Mouse (Mus musculus): ENCODE results near the gene Mterf2.

The Mterf2 gene

DNA sequence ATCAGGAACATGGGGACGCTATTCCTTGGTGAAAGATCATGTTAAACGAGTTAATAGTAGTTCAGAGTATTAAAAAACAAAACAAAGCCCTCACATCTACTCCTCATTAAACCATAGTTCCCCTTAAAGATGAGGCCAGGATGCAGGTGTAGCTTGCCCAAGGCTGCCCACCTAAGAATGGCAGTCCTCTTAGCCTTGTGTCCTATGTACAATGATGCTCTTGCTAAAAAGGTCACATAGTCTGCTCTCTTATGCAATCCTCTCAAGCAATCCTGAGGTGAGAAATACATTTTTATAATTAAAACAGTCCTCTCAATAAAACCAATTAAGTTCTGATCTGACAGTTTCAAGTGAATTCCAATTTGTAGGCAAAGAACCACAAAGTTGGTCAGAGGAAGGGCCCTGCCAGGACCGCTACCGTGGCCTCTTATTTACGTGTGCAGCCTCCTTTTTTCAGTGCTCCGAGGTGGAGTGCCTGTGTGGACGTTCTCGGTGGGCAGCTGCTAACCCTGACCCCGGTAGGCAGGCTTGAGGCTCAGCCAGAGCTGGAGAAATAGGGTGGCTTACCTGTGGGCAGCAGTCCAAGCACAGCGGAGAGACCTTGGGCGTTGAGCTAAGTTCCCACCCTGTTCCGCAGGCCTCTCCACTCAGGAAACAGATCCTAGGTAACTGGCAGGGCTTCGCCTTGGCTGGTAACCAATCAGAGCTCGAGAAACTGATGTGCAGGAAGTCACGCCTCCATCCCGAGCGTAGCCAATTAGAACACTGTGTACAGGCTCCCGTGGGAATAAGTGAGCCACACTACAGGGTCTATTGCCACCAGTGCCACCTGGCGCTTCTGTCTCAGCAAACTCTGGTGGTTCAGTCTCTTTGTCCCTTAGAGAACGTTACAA lies at the start of gene Mterf2:
TSS of gene Mterf2 (minus strand) at position 633 of the 893 bp plus-strand sequence.
- peak; percentile 85 for DNase-seq (ENCODE audit: extremely low read depth, insufficient read length, low spot score)

- DNase-seq (ENCODE audit: extremely low read depth, insufficient read length, low spot score): no peak
These were observed 48.8 kb upstream of the Mterf2 start for GRCm38 (mm10) chr10:85176640-85177039.

DNA sequence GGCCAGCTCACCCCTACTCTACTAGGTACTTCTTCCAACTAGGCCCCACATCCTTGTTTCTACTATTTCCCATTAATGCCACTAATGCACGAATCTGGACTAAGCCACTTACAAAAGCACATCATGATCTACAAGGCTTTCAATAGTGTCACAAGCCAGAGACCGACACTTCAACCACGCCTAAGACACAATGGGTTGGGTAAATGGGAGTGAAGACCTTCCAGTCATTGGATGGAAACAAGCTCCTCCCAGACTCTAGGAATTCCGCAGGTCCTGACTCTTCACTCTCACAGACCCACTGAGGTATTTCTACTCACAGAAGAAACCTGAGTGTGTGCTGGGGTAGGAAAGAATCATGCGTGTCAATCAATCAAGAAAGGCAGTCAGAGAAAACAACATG lies 37.5 kb upstream of the Mterf2 start:
- DNase-seq (ENCODE audit: extremely low read depth, insufficient read length, low spot score): no peak

DNA sequence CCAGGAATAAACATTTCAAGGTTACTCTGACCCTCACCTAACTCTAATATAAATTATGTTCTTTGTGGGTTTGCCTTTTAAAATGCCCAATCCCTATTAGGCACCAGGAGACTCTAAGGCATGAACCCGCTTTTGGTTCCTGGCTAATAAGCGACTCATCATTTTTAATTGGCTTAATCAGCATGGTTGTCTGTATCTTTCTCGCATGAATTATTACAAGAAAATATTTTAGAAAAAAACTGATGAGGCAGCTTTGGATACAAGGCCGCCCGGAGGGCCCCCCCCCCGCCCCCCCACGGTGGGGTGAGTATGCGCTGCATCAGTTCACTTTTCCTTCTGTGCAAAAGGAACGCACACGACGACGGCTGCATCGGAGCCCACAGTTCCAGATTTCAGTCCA lies 37.0 kb upstream of the Mterf2 start:
- no peak for DNase-seq (ENCODE audit: extremely low read depth, insufficient read length, low spot score)

GRCm38 (mm10) chr10:85161745-85162351 lies 34.0 kb upstream of the Mterf2 start:
- peak; percentile 42 for DNase-seq (ENCODE audit: extremely low read depth, insufficient read length, low spot score)

GRCm38 (mm10) chr10:85159989-85160619 lies 32.3 kb upstream of the Mterf2 start:
- DNase-seq (ENCODE audit: extremely low read depth, insufficient read length, low spot score): no peak

- no peak for DNase-seq (ENCODE audit: extremely low read depth, insufficient read length, low spot score)
These were observed 29.6 kb upstream of the Mterf2 start for GRCm38 (mm10) chr10:85157451-85157850.

DNA sequence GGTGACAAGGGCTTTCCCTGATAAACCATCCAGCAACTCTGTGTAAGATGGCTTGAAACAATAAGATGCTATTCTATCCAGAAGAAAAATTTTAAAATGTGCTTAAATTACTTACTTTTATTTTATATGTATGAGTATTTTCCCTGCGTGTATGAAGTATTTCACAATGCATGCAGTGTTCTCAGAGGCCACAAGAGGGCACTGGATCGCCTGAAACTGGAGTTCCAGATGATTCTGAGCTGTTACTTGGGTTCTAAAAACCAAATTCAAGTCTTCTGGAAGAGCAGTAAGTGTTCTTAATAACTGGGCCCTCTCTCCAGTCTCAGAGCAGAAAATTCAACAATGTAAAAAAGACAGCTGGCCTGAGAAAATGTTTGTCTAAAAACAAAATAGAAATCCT lies 26.4 kb upstream of the Mterf2 start:
- peak; percentile 22 for DNase-seq (ENCODE audit: extremely low read depth, insufficient read length, low spot score)

GRCm38 (mm10) chr10:85149226-85149625 lies 21.4 kb upstream of the Mterf2 start:
- DNase-seq (ENCODE audit: extremely low read depth, insufficient read length, low spot score): no peak

GRCm38 (mm10) chr10:85146282-85146681 lies 18.5 kb upstream of the Mterf2 start:
- peak; percentile 29 for DNase-seq (ENCODE audit: extremely low read depth, insufficient read length, low spot score)

GRCm38 (mm10) chr10:85141465-85141864 lies 13.6 kb upstream of the Mterf2 start:
- no peak for DNase-seq (ENCODE audit: extremely low read depth, insufficient read length, low spot score)

- no peak for DNase-seq (ENCODE audit: extremely low read depth, insufficient read length, low spot score)
These were observed 8.7 kb upstream of the Mterf2 start for GRCm38 (mm10) chr10:85136573-85136972.

GRCm38 (mm10) chr10:85128453-85128852 lies 626 bp upstream of the Mterf2 start:
- DNase-seq (ENCODE audit: extremely low read depth, insufficient read length, low spot score): no peak

- no peak for DNase-seq (ENCODE audit: extremely low read depth, insufficient read length, low spot score)
These were observed 2.6 kb downstream of the Mterf2 start for GRCm38 (mm10) chr10:85125184-85125583.

DNA sequence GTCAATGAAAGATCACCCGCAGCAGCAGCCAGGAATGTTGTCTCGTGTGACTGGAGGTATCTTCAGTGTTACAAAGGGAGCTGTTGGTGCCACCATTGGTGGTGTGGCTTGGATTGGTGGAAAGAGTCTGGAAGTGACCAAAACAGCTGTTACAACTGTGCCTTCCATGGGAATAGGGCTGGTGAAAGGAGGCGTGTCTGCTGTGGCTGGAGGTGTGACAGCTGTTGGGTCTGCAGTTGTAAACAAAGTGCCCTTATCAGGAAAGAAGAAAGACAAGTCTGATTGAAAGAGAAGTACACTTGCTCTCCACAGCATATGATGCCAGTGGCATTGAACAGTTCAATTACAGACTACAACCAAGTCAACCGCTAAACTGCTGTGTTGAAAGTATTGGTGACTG lies 13.4 kb downstream of the Mterf2 start:
- DNase-seq (ENCODE audit: extremely low read depth, insufficient read length, low spot score): no peak

DNA sequence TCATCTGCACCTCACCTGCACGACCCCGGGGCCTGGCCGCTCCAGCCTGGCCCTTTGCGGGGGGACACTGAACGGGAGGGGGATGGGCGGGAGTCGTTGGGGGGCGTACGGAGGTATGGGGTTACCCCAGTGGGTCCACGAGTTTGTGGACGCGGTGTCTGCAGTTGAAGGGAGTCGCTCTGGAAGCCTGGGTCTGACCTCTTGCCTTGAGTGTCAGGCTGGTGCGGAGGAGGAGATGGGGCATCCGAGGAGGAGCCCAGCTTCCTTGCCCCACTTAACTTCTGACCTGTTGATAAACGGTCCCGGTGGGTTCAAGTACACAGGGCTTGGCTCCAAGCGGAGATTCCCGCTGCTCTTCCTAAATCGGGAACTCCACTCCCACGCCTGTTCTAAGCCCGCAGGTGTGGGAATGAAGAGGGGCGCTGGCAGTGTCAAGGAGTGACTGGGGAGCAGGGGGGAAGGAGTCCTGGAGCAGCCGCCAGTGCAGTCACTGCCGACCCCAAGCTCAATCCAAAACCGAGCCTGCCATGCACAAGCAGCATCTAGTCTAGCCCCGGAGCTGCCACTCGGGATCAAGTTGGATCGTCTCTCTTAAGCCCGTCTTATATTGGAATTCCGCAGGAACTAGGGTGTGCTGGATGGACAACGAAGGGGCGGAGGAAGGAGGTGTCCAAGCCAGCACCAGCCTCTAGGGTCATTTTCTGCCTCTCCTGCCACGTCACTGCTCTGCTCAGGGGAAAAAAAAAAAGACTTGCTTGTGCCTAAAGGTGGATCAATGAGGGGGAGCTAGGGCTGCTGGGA lies 24.5 kb downstream of the Mterf2 start:
- peak; percentile 76 for DNase-seq (ENCODE audit: extremely low read depth, insufficient read length, low spot score)

DNA sequence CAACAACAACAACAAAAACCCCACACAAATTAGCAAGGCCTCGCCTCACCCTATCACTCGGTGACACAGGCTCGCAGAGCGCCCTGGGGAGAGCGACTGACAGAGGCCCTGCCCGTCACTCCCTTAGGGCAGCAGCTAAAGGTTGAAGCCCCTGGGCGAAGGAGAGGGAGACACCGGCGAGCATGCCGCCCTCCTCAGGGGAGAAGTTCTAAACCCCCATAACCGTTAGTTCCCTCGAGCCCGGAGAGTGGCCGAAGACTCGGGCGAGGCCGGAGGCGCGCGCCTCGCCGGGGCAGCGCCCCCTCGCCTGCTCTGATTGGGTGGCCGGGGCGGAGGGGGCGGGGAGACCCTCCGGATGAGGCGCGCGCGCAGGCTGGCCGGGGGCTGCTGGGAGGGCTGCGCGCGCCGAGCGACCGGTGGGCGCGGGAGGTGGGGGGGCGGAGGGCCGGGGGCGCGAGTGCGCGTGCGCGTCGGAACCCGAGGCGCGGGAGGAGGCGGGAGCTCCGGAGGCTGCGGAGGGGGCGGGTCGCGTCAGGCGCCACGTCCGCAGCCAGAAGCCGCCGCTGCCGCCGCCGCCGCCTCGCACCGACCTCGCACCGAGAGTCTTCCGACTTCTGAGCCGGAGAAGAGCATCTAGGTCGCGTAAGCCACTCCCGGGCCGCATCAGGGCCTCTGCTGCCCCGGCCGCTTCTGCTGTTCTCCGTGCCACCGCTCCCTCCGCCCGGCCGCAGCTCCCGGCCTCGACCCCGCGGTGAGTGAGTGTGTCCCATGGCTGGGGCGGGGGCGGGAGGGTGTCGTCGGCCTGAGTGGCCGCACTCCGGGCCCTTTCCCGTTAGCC lies 25.4 kb downstream of the Mterf2 start, which contains the start of the genes Fhl4 and Tmem263:
TSS of gene Fhl4 (minus strand) at position 249 of the 838 bp plus-strand sequence.
TSS of gene Tmem263 (plus strand) at position 381 of the 838 bp plus-strand sequence.
- peak; percentile 87 for DNase-seq (ENCODE audit: extremely low read depth, insufficient read length, low spot score)

GRCm38 (mm10) chr10:85101841-85102240 lies 26.0 kb downstream of the Mterf2 start:
- DNase-seq (ENCODE audit: extremely low read depth, insufficient read length, low spot score): no peak

GRCm38 (mm10) chr10:85071605-85072152 lies 56.1 kb downstream of the Mterf2 start:
- no peak for DNase-seq (ENCODE audit: extremely low read depth, insufficient read length, low spot score)

Data from 3134 (cell line).